Mouse (Mus musculus) gastrocnemius, postnatal 25 days (tissue): ENCODE results near the gene Fosl1. TPM values are rescaled to one million over a fixed set of nuclear protein-coding genes. Genes with fewer than 3 reads are reported as not detected.
A peak's percentile ranks its signal among the peaks of the same experiment; 100 is the strongest.
"Not testable (repeated sequence)": the region's sequence is repeated elsewhere in the genome, so short reads cannot be mapped to it uniquely, and the experiment has no call there.

Experiments
- DNase-seq: peaks from one replicate; pipeline ENCODE4 v3.0.0; 2022
- total RNA-seq, 2 experiments: library from RNA; stranded (reverse); gene quantifications; 1 replicate in 1 of 2; 2 replicates in 1 of 2; pipeline ENCODE4 v1.2.3; 2021

The Fosl1 gene
- total RNA-seq, 2 experiments from 2014 or later = not detected

DNA sequence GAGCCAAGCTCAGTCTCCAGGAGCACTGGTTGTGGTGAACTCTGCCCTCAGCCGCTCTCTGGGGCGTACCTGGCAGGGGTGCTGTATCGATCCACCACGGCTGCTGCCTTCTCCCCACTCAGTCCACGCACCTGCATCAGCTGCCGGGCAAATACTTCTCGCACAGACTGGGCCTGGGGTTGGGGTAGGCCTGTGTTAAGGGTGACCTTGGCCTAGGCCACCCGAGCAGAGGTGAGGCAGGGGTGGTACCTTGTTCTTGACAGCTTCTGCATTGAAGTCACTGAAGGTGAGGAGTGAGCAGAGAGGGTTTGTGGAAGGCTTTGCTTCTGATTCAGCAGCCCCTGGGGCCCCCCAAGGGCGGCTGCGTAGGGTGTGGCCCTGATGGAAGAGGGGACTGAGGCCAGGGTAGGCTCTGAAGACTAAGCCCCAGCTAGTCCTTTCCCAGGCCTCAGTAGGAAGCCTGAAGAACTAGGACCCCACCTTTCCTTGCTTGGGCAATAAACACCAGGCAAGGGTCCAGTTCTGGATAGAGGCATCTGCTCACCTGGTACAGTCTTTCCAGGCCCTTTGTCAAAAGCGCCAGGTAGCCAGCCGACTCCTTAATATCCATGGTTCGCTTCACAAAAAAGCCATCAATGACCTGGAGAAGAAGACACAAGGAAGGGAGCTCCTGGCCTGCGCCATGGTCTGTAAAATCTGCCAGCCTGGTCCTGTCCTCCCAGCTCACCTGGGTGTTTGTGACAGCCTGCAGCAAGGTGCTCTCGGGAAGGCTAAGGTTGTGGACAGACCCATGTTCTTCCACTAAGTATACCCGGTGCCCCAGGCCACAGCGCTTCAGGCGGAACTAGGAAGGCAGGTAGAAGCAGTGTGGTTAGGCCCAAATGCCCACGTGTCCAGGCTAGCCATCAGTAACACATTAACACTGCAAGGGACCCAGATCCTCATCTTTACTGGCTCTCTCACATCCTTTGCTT is 36.3 kb downstream of the Fosl1 start:
- no peak for DNase-seq

DNA sequence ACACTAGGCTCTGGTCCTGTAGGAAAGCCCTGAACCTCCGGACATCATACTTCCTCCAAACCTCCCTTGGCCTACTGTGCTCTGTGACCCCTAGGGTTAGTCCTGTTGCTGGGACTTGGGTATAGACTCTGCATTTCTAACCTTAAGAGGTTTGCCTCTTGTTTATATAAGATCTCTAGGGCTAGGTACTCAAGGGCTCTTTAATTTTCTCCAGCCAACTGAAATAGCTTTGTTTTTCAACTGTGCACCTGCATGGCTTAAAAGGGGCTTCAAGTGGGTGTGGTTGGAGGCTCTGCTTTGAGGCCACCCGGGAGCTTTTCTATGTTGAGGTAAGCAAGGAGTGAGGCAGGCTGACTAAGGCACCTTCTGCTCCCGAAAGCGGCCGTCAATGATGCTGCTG is 37.1 kb downstream of the Fosl1 start:
- no peak for DNase-seq

GRCm38 (mm10) chr19:5485371-5485770 is 38.0 kb downstream of the Fosl1 start:
- no peak for DNase-seq

DNA sequence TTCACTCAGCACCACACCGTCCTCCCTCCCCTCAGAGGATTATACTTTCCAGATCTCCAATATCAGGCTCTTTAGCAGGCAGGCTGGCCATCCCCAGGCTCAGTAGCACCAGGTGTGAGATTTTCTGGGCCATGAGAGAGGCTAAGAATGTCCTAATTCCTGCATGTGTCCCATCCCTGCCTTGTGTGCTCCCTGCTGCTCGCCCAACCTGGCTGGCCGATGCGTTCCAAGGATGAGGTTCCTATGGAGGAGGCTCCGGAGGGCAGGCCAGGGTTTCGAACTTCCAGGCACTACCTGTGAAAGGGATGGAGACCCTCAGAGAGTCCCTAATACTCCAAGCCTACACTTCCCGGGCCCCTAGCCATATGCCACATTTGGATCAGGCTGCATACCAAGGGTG is 38.5 kb downstream of the Fosl1 start:
- DNase-seq = no peak

DNA sequence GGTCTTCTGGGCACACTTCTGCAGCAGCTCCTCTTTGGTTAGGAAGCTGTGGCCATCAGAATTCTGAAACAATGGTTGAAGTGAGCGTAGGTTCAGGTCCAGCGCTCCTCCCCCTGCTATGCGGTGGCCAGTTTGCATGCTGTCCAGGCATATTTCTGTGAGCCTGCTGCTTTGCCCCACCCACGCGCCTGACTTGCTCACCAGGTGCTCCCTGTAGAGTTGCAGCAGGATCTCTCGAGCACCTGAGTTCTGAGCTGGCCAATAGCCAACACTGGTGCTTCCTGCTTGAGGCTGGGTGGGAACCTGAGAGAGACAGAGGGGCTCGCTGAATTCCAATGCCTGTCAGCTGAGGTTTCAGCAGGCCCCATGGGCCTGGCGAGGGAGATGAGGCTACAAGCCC is 38.9 kb downstream of the Fosl1 start:
- DNase-seq = peak; percentile 24

DNA sequence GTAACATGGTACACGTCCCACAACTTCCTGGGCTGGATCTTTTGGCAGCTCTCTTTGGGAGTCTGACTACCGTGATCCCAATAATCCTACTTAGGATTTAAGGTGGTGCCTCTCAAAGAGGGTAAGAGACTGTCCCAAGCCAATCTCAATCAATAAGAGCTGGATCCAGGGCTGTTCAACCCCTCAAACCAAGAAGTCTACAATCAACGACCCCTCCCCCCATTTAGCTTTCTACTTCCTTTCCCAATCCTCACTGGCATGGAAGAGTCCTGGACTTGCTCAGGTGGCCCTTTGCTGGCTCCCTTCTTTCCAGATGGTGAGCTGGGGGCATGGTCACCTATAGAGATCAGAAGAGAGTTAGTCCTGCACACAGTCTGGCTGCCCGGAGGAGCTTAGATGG is 39.4 kb downstream of the Fosl1 start:
- DNase-seq = no peak

GRCm38 (mm10) chr19:5487768-5488550 is 40.6 kb downstream of the Fosl1 start, which contains the start of gene Mus81:
Gene Mus81, minus strand, starts transcription at chr19:5488402.
- peak; percentile 97 for DNase-seq

DNA sequence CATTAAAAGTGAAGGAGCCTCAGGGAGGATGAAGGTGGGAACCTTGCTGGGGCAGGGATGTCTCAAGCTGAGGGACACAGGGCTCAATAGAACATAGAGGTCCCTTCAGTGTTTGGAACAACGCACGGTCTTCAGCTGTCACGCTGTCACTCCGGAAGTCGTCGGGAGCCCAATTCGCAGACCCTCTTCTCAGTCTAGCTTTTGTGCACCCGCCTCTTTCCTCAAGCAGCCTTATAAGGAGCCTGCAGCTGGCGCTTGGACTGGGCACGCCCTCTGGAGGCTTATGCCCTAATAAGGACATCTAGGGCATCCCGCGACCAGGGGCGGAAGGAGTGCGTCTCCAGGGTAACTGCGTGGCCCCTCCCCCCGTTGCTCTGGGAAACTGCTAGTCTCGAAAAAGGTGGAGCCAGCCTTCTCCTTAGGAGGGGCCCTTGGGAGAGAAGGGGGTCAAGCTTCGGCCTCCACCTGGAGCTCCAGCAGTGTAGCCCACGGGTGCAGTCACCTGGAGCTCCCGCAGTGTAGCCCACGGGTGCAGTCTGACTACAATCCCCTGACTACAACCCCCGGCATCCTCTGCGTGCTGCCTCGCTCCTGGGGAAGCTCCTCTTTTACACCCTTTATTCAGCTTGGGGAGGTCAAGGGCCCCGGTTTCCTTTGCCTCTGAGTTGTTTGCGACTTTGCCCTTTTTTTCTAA is 41.7 kb downstream of the Fosl1 start:
- peak; percentile 98 for DNase-seq

DNA sequence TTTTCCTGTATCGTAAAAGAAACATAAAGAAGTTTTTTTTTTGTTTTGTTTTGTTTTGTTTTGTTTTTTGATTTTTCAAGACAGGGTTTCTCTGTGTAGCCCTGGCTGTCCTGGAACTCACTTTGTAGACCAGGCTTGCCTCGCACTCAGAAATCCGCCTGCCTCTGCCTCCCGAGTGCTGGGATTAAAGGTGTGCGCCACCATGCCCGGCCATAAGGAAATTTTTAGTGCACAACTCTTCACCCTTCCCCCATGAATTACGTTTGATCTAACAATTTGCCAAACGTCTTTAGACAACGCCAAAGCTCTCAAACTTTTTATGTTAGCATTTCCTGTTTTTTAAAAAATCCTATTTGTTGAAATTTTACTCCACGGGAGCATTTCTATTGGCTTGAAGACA is 42.4 kb downstream of the Fosl1 start:
- DNase-seq = not testable (repeated sequence)

- peak; percentile 95 for DNase-seq
These were observed 43.1 kb downstream of the Fosl1 start, which contains the start of gene Cfl1 for GRCm38 (mm10) chr19:5490313-5490897. Gene Cfl1, plus strand, starts transcription at chr19:5490455.

- peak; percentile 85 for DNase-seq
These were observed 43.8 kb downstream of the Fosl1 start for GRCm38 (mm10) chr19:5490898-5491708.

DNA sequence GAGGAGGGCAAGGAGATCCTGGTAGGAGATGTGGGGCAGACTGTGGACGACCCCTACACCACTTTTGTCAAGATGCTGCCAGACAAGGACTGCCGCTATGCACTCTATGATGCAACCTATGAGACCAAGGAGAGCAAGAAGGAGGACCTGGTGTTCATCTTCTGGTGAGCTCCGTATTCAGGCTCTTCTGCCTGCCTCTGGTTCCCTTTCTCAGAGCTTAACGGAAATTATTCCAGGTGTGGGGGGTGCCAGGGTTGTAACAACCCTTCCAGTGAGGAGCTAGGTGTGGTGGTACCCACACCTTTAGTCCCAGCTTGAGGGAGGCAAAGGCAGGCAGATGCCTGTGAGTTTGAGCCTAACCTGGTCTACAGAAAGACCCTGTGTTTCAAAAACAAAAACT is 45.3 kb downstream of the Fosl1 start:
- no peak for DNase-seq

DNA sequence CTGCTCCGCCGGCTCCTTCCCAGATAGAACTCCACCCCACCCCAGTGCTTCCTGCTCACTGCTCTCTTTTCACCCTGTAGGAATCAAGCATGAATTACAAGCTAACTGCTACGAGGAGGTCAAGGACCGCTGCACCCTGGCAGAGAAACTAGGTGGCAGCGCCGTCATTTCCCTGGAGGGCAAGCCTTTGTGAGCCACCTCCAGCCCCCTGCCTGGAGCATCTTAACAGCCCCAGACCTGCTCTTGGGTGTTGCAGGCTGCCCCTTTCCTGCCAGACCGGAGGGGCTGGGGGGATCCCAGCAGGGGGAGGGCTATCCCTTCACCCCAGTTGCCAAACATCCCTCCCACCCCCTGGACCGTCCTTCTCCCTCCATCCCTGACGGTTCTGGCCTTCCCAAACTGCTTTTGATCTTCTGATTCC is 46.0 kb downstream of the Fosl1 start:
- not testable (repeated sequence) for DNase-seq

GRCm38 (mm10) chr19:5494314-5494713 is 47.0 kb downstream of the Fosl1 start:
- no peak for DNase-seq

DNA sequence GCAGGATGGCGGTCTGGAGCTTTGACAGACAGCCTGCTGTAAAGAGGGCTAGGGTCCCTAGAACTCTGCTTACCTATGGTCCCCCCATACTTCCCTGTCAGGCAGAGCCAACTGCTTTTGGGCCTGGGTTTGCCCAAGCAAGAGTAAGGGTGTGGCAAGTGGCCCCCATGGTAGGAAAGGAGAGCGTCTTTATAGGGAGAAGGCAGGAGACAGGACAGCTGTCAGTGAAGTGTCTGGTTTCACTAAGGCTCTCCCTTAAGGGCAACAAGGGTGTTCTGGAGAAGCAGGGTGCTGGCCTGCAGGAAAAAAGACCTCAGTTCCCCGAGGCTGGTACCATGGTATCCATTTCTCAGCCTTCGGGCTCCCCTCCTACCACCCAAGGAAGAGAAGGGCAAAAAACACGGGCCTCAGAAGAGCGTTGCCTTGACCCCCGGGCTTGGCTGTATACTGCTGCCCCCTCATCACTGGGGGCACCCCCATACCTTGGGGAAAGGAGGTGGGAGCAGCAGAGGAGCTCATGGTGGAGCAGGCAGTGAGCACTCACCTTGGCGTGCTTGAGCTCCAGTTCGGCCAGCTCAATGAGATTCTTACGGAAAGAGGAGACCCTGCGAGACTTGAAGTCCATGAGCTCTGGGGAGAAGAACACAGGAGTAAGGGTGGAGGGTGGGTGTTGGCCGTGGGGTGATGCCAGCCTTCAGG is 48.2 kb downstream of the Fosl1 start:
- DNase-seq = no peak

DNA sequence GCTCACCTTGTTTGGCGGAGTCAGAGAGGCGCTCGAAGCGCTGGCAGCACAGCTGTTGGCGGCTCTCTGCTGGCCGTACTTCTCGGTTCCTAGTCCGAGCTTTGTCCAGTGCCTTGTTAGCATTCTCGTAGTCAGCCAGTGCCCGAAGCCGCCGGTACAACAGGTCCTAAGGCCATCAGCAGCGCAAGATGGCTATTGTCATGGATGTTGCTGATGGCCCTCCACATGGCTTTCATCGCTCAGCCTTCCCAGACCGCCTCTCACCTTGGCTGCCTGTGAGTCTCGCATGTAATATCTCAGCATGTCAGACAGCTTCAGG is 48.7 kb downstream of the Fosl1 start:
- no peak for DNase-seq

- DNase-seq = no peak
These were observed 53.1 kb downstream of the Fosl1 start for GRCm38 (mm10) chr19:5500330-5500875.

- DNase-seq = no peak
These were observed 56.3 kb downstream of the Fosl1 start, which contains the start of gene 1700020D05Rik for GRCm38 (mm10) chr19:5503687-5504086. Gene 1700020D05Rik, minus strand, starts transcription at chr19:5503787.
